14 mouse cellular contexts compared by ENCODE assay signal in genomic region chr14:123671076-123671475, GRCm38 (mm10). TPM values are rescaled to one million over a fixed set of nuclear protein-coding genes. Genes with fewer than 3 reads are reported as not detected.
DNase-seq lines count a peak whose midpoint lies in the region; ATAC-seq and TF ChIP-seq lines count a peak whose summit lies in the region.
"Not testable (repeated sequence)": the region's sequence is repeated elsewhere in the genome, so short reads cannot be mapped to it uniquely, and the experiment has no call there.
"Had no signal": no experiment of that assay in that cellular context is flagged by ENCODE, and none has a peak within 500 bp of the region (broad histone marks: within the 10 kb centered on the region; RNA-seq: fewer than 3 reads in every experiment).

No protein-coding gene starts in this region.

- not testable (repeated sequence) for H3K27ac ChIP-seq in ES-Bruce4 (ENCODE audit: insufficient read depth, low read length); ES-E14 (ENCODE audit: insufficient read depth, low read depth, low read length, poor library complexity, severe bottlenecking); midbrain, embryonic 11.5 days (ENCODE audit: low read depth, low read length)

- TF ChIP-seq EP300 in ES-Bruce4 (IDR thresholded peaks at IDR 0.05; ENCODE audit: insufficient read depth, low read depth, low read length) = not testable (repeated sequence)

- H3K4me1 ChIP-seq in E14TG2a.4 (replicated peaks; ENCODE audit: low read depth, low read length); ES-Bruce4 (ENCODE audit: control insufficient read depth, insufficient read depth, low read length); ES-E14 (ENCODE audit: control insufficient read depth in 2 of 2, insufficient read depth in 2 of 2, low read length in 2 of 2, poor library complexity in 1 of 2); midbrain, embryonic 11.5 days (ENCODE audit: control insufficient read depth, insufficient read depth, low read length): not testable (repeated sequence)

- H3K4me2 ChIP-seq in midbrain, embryonic 11.5 days = not testable (repeated sequence)

- DNase-seq in ES-CJ7 (ENCODE audit: low read depth, low spot score) = peak; percentile 75
- DNase-seq in ES-E14 (ENCODE audit: low read depth, low spot score) = not testable (repeated sequence)
- peak; percentile 72 for DNase-seq in R1 (ENCODE audit: low read depth, low spot score)
- DNase-seq in WW6 (ENCODE audit: low read depth, low spot score) = peak; percentile 16
- peak; percentile 76 for DNase-seq in ZHBTc4 (ENCODE audit: low read depth, low spot score)
- DNase-seq in midbrain, embryonic 11.5 days (ENCODE audit: low spot score, missing footprints) = peak; percentile 45

- peak overlapping the region; percentile 74 for H3K4me3 ChIP-seq in E14TG2a.4 (replicated peaks; ENCODE audit: low read length)
- H3K4me3 ChIP-seq in ES-Bruce4 (ENCODE audit: low read depth, low read length) = peak overlapping the region; percentile 73
- peak overlapping the region; percentile 50 to 59 for H3K4me3 ChIP-seq in ES-E14 (ENCODE audit: insufficient read depth in 1 of 2, low read depth in 1 of 2, low read length in 2 of 2, poor library complexity in 1 of 2, severe bottlenecking in 1 of 2)
- not testable (repeated sequence) for H3K4me3 ChIP-seq in midbrain, embryonic 11.5 days (ENCODE audit: low read depth, low read length)

- H3K36me3 ChIP-seq in E14TG2a.4 (ENCODE audit: insufficient read depth, low read length); ES-Bruce4 (ENCODE audit: control insufficient read depth, insufficient read depth, low read length, poor library complexity, severe bottlenecking); ES-E14 (ENCODE audit: control insufficient read depth, insufficient read depth, low read length, poor library complexity, severe bottlenecking); midbrain, embryonic 11.5 days (ENCODE audit: control insufficient read depth, insufficient read depth, low read length): not testable (repeated sequence)

- H3K27me3 ChIP-seq in E14TG2a.4 (ENCODE audit: insufficient read depth, low read length); ES-Bruce4 (ENCODE audit: control insufficient read depth, insufficient read depth, low read length, poor library complexity, severe bottlenecking); midbrain, embryonic 11.5 days (ENCODE audit: control insufficient read depth, insufficient read depth, low read length): not testable (repeated sequence)

- 85% methylated on average over 21 of the region's 21 CpGs for whole genome bisulfite sequencing in midbrain, embryonic 11.5 days

- in situ Hi-C loops in ES-E14 (cut with MboI; ENCODE audit: low sequenced_read_pairs in 2 of 2, unreplicated experiment in 2 of 2) = not testable (repeated sequence)

- not testable (repeated sequence) for TF ChIP-seq POLR2A in ES-Bruce4 (IDR thresholded peaks at IDR 0.05; ENCODE audit: insufficient read depth, low read length)

- H3K9ac ChIP-seq in ES-Bruce4 (ENCODE audit: low read depth, poor library complexity, severe bottlenecking) (peak overlapping the region; percentile 43; the same call in 1 of the 2 replicates), ES-E14 (ENCODE audit: insufficient read depth, low read depth, low read length, poor library complexity, severe bottlenecking) (peak overlapping the region; percentile 49)
- not testable (repeated sequence) for H3K9ac ChIP-seq in midbrain, embryonic 11.5 days (ENCODE audit: low read length)

- not testable (repeated sequence) for H3K9me3 ChIP-seq in E14TG2a.4 (ENCODE audit: low read length); ES-Bruce4 (replicated peaks; ENCODE audit: control insufficient read depth, insufficient read depth, low read length, poor library complexity, severe bottlenecking); ES-E14 (ENCODE audit: control insufficient read depth, insufficient read depth, low read depth, low read length); midbrain, embryonic 11.5 days (ENCODE audit: control insufficient read depth, low read length)

- not testable (repeated sequence) for ATAC-seq in midbrain, embryonic 11.5 days (ENCODE audit: low FRiP score)

- not testable (repeated sequence) for TF ChIP-seq CTCF in E14TG2a.4 (conservative IDR thresholded peaks at IDR 0.05; ENCODE audit: low read length); ES-Bruce4 (IDR thresholded peaks at IDR 0.05; ENCODE audit: low read depth, low read length)

RNA-seq across cellular contexts. Expression of gene Itgbl1, which starts 11.3 kb away (rescaled TPM):
- polyA plus RNA-seq in ES-Bruce4 (2011; ENCODE audit: insufficient read depth, insufficient read length, low read depth, missing spikeins) = 0.20 and 0.24 TPM in 2 replicates
- total RNA-seq in ES-E14 (2012; rRNA removed) = 0.04 and 0.16 TPM in 2 replicates
- 0.85 and 1.5 TPM in 2 replicates for polyA plus RNA-seq in midbrain, embryonic 11.5 days (2014; fragmentation: Nextera tagmentation; extraction: Ambion mirVana)
- total RNA-seq: CH12.LX, MEL had no signal
- polyA plus RNA-seq: activated CD4-positive, CD25-positive, alpha-beta regulatory T cell, adult 4 months; CD4-positive, CD25-positive, alpha-beta regulatory T cell, adult 4 months; G1E had no signal

RNA-seq across cellular contexts. Expression of gene Nalcn, which starts 44.1 kb away (rescaled TPM):
- polyA plus RNA-seq in ES-Bruce4 (2011; ENCODE audit: insufficient read depth, insufficient read length, low read depth, missing spikeins) = 0.75 and 0.91 TPM in 2 replicates
- 0.54 and 1.5 TPM in 2 replicates for total RNA-seq in ES-E14 (2012; rRNA removed)
- polyA plus RNA-seq in midbrain, embryonic 11.5 days (2014; fragmentation: Nextera tagmentation; extraction: Ambion mirVana) = 3.2 and 3.9 TPM in 2 replicates
- total RNA-seq: CH12.LX, MEL had no signal
- polyA plus RNA-seq: activated CD4-positive, CD25-positive, alpha-beta regulatory T cell, adult 4 months; C2C12; CD4-positive, CD25-positive, alpha-beta regulatory T cell, adult 4 months; G1E had no signal
